In the genomic region with DNA sequence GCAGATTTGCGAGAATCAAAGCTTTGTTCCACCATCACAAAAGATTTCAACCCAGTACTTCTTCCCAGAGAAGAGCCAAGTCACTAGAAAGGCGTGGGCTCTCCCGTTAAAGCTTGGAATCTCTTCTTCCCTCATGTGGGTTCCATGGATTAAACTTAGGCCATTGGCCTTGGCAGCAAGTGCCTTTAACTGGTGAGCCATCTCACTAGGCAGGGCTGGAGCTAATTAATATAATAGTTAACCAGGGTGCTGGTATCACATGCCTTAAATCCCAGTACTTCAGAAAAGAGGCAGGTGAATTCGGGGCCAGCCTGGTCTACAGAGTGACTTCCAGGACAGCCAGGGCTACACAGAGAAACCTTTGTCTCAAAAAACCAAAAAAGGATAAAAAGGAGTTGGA, we compare ENCODE assay signal across 19 mouse cellular contexts. TPM values are rescaled to one million over a fixed set of nuclear protein-coding genes. Genes with fewer than 3 reads are reported as not detected.
DNase-seq lines count a peak whose midpoint lies in the region; ATAC-seq lines count a peak whose summit lies in the region.
"Had no signal": no experiment of that assay in that cellular context is flagged by ENCODE, and none has a peak within 500 bp of the region (broad histone marks: within the 10 kb centered on the region; RNA-seq: fewer than 3 reads in every experiment).

No protein-coding gene starts in this region.

- H3K27me3 ChIP-seq in lung, embryonic 15.5 days: no peaks in the 10 kb centered on the region
- no peaks in the 10 kb centered on the region for H3K27me3 ChIP-seq in kidney, embryonic 15.5 days
- no peaks in the 10 kb centered on the region for H3K27me3 ChIP-seq in hindbrain, embryonic 12.5 days
- H3K27me3 ChIP-seq: embryonic facial prominence, embryonic 12.5 days had no signal

- H3K4me3 ChIP-seq in lung, embryonic 15.5 days: no peak overlapping the region
- no peak overlapping the region for H3K4me3 ChIP-seq in kidney, embryonic 15.5 days (replicated peaks)
- H3K4me3 ChIP-seq in hindbrain, embryonic 12.5 days: no peak overlapping the region
- H3K4me3 ChIP-seq: embryonic facial prominence, embryonic 12.5 days; heart, embryonic 10.5 days had no signal

- H3K27ac ChIP-seq in lung, embryonic 15.5 days: peak overlapping the region; percentile 81; the same call in 1 of the 2 replicates
- peak overlapping the region; percentile 33 for H3K27ac ChIP-seq in kidney, embryonic 15.5 days
- H3K27ac ChIP-seq in hindbrain, embryonic 12.5 days: no peak overlapping the region
- H3K27ac ChIP-seq: embryonic facial prominence, embryonic 12.5 days; heart, embryonic 10.5 days had no signal

- H3K36me3 ChIP-seq in lung, embryonic 15.5 days: no peaks in the 10 kb centered on the region
- no peaks in the 10 kb centered on the region for H3K36me3 ChIP-seq in kidney, embryonic 15.5 days
- no peaks in the 10 kb centered on the region for H3K36me3 ChIP-seq in hindbrain, embryonic 12.5 days
- H3K36me3 ChIP-seq: embryonic facial prominence, embryonic 12.5 days; heart, embryonic 10.5 days had no signal

- DNase-seq in kidney, adult 11 months: peak; percentile 77
- DNase-seq in kidney, postnatal 10 days: no peak
- DNase-seq in lung, postnatal 10 days: no peak
- DNase-seq in kidney, postnatal 36 days: peak; percentile 63 to 78
- no peak for DNase-seq in testis, postnatal 14 days (ENCODE audit: low spot score)
- DNase-seq: adrenal gland, postnatal 10 days; B cell, adult 2 months; cerebellum, postnatal 25 days; gastrocnemius, postnatal 10 days; heart, adult 18-20 months; heart, postnatal 10 days had no signal

- peaks cover 10% of the 10 kb centered on the region; the same call in 1 of the 2 replicates for H3K4me1 ChIP-seq in lung, embryonic 15.5 days
- H3K4me1 ChIP-seq in kidney, embryonic 15.5 days: peaks cover 13% of the 10 kb centered on the region
- no peaks in the 10 kb centered on the region for H3K4me1 ChIP-seq in hindbrain, embryonic 12.5 days
- H3K4me1 ChIP-seq: embryonic facial prominence, embryonic 12.5 days; heart, embryonic 10.5 days had no signal

- no peaks in the 10 kb centered on the region for H3K9me3 ChIP-seq in lung, embryonic 15.5 days
- H3K9me3 ChIP-seq in kidney, embryonic 15.5 days (replicated peaks): no peaks in the 10 kb centered on the region
- no peaks in the 10 kb centered on the region for H3K9me3 ChIP-seq in hindbrain, embryonic 12.5 days (replicated peaks)
- H3K9me3 ChIP-seq: embryonic facial prominence, embryonic 12.5 days; G1E; heart, embryonic 10.5 days had no signal

- H3K4me2 ChIP-seq in lung, embryonic 15.5 days: no peak overlapping the region
- H3K4me2 ChIP-seq in kidney, embryonic 15.5 days: no peak overlapping the region
- no peak overlapping the region for H3K4me2 ChIP-seq in hindbrain, embryonic 12.5 days (replicated peaks)
- H3K4me2 ChIP-seq: embryonic facial prominence, embryonic 12.5 days had no signal

- H3K9ac ChIP-seq in lung, embryonic 15.5 days: no peak overlapping the region
- H3K9ac ChIP-seq in kidney, embryonic 15.5 days: no peak overlapping the region
- no peak overlapping the region for H3K9ac ChIP-seq in hindbrain, embryonic 12.5 days
- H3K9ac ChIP-seq: embryonic facial prominence, embryonic 12.5 days had no signal

- ATAC-seq in lung, embryonic 15.5 days (ENCODE audit: borderline replicate concordance, extremely low read depth, low FRiP score, low TSS enrichment): no peak
- no peak for ATAC-seq in kidney, embryonic 15.5 days (replicated peaks; ENCODE audit: low FRiP score)
- ATAC-seq in hindbrain, embryonic 12.5 days (ENCODE audit: low FRiP score): no peak
- ATAC-seq: CD4-positive, CD25-positive, alpha-beta regulatory T cell, adult 4 months; forebrain, embryonic 16.5 days had no signal

- 69% methylated on average over 4 of the region's 4 CpGs for WGBS in lung, embryonic 15.5 days
- WGBS in kidney, embryonic 15.5 days: 79% methylated on average over 4 of the region's 4 CpGs
- 82% methylated on average over 4 of the region's 4 CpGs for WGBS in hindbrain, embryonic 12.5 days

RNA-seq across cellular contexts. Expression of gene Tab1, which starts 8.3 kb away (rescaled TPM):
- polyA plus RNA-seq in lung, embryonic 15.5 days (2015; fragmentation: Nextera tagmentation; extraction: Ambion mirVana): 33.0 and 34.6 TPM in 2 replicates
- 34.6 and 39.1 TPM in 2 replicates for polyA plus RNA-seq in kidney, embryonic 15.5 days (2015; fragmentation: Nextera tagmentation; extraction: Ambion mirVana)
- polyA plus RNA-seq in hindbrain, embryonic 12.5 days (2016; fragmentation: Nextera tagmentation; extraction: Ambion mirVana): 42.1 and 44.0 TPM in 2 replicates

RNA-seq across cellular contexts. Expression of gene Rpl3, which starts 33.0 kb away (rescaled TPM):
- polyA plus RNA-seq in lung, embryonic 15.5 days (2015; fragmentation: Nextera tagmentation; extraction: Ambion mirVana): 1,053 and 1,095 TPM in 2 replicates
- polyA plus RNA-seq in kidney, embryonic 15.5 days (2015; fragmentation: Nextera tagmentation; extraction: Ambion mirVana): 1,112 and 1,115 TPM in 2 replicates
- 642 and 670 TPM in 2 replicates for polyA plus RNA-seq in hindbrain, embryonic 12.5 days (2016; fragmentation: Nextera tagmentation; extraction: Ambion mirVana)

RNA-seq across cellular contexts. Expression of gene Syngr1, which starts 33.5 kb away (rescaled TPM):
- polyA plus RNA-seq in lung, embryonic 15.5 days (2015; fragmentation: Nextera tagmentation; extraction: Ambion mirVana): 18.8 and 20.6 TPM in 2 replicates
- 10.9 and 11.2 TPM in 2 replicates for polyA plus RNA-seq in kidney, embryonic 15.5 days (2015; fragmentation: Nextera tagmentation; extraction: Ambion mirVana)
- 11.6 and 14.3 TPM in 2 replicates for polyA plus RNA-seq in hindbrain, embryonic 12.5 days (2016; fragmentation: Nextera tagmentation; extraction: Ambion mirVana)

RNA-seq across cellular contexts. Expression of gene Mgat3, which starts 48.9 kb away (rescaled TPM):
- polyA plus RNA-seq in lung, embryonic 15.5 days (2015; fragmentation: Nextera tagmentation; extraction: Ambion mirVana): 4.9 and 5.2 TPM in 2 replicates
- 6.4 and 7.3 TPM in 2 replicates for polyA plus RNA-seq in kidney, embryonic 15.5 days (2015; fragmentation: Nextera tagmentation; extraction: Ambion mirVana)
- 12.0 and 12.2 TPM in 2 replicates for polyA plus RNA-seq in hindbrain, embryonic 12.5 days (2016; fragmentation: Nextera tagmentation; extraction: Ambion mirVana)
- polyA plus RNA-seq: G1E had no signal

Comparison
In these comparisons a context has a peak if more than half of its experiments do, and no peak if none do; other contexts are left out.
1. DNase-seq: peak in kidney, adult 11 months (single experiment) and kidney, postnatal 36 days (2 of 2); none in kidney, postnatal 10 days (single experiment), lung, postnatal 10 days (single experiment) and testis, postnatal 14 days (single experiment).